Mouse (Mus musculus): ENCODE results near the gene Lsmem1.

Lsmem1 gene

DNA sequence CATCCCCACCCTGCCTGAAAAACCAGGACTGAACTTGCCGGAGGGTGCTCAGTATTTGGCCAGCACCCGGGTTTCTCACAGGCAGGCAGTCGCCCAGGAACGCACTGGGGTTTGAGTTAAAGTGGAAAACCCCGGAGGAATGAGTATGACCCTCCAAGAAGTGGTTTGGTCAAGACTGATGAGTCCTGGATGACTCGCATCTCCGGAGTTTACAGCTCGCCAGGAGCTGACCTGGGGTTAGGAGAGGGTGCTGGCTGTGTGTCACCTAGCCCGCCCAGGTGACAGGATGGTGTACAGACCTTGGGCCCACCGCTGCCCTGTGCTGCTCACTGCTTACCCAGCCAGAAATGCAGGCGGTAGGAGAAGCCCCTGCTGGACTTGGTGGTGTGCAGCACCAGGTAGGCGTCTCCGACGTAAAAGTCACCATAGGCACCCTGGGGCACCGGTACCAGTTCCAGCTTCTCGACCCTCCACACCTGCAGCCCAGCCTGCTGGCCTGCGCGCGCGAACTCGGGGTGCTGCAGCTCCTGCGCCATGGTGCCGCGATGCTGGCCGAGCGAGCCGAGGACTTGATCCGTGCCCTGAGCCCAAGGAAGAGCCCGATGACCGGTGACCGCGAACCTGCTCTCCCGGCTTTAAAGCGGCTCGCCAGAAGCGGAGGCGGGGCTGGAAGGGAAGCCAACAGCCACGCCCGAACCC, 65.6 kb downstream of the Lsmem1 start, which contains the start of gene Scin:
TSS of gene Scin (minus strand) at position 656 of the 699 bp plus-strand sequence.
- DNase-seq = peak; percentile 56 to 71

DNA sequence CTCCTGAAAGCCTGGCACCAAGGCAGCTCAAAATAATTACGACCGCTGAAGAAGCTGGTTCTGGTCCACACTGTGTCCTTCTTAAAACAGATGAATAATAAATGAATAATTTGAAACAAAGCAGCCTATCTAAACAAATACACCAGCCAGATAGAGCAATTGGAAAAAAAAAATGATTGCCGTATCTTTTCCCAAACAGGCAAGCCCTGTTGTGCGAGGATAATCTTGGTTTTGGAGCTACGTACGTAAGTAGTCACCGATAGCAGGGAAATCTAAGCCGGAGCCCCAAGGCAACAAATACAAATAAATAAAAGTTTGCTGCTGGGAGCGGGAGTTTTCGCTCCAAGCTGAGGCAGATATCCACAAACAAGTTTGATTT, 66.1 kb downstream of the Lsmem1 start:
- no peak for DNase-seq

All from kidney, postnatal 4 days (tissue).